Mouse (Mus musculus) G1E (cell line): ENCODE results near the gene Rpl26.

Experiments used
- CTCF ChIP-seq: IDR thresholded peaks from 2 replicates; pipeline ENCODE4 v1.5.1; 2012; ENCODE audit warnings: low read depth, low read length, inconsistent platforms, mixed read lengths
- GATA1 ChIP-seq: IDR thresholded peaks from 2 replicates; pipeline ENCODE4 v1.6.1; 2012; ENCODE audit warnings: borderline replicate concordance, low read length, inconsistent platforms, mixed read lengths
- GATA2 ChIP-seq: IDR thresholded peaks from 2 replicates; pipeline ENCODE4 v1.6.1; 2012; ENCODE audit warnings: low read depth, low read length, inconsistent platforms, borderline replicate concordance
- POLR2AphosphoS5 ChIP-seq: IDR thresholded peaks from 2 replicates; pipeline ENCODE4 v1.6.1; 2012; ENCODE audit warnings: low read depth, low read length, inconsistent platforms; ENCODE audit not compliant: insufficient replicate concordance
- TAL1 ChIP-seq: conservative IDR thresholded peaks from 2 replicates; pipeline ENCODE4 v1.6.1; 2012; ENCODE audit warnings: low read depth, low read length, inconsistent platforms, mixed read lengths

GRCm38 (mm10) chr11:68852486-68852901 lies 48.9 kb upstream of the Rpl26 start:
- TF ChIP-seq CTCF: no peak
- no peak for TF ChIP-seq TAL1
- no peak for TF ChIP-seq GATA1
- TF ChIP-seq POLR2AphosphoS5: no peak
- TF ChIP-seq GATA2: no peak
